Mouse (Mus musculus) ES-E14 (cell line): ENCODE results near the gene Fkbp8.

ENCODE experiments used
- CHD2 ChIP-seq: IDR thresholded peaks from 2 replicates; pipeline ENCODE4 v1.6.1; 2014; ENCODE audit warnings: mild to moderate bottlenecking, low read depth, low read length, inconsistent platforms
- MAFK ChIP-seq: IDR thresholded peaks from 2 replicates; pipeline ENCODE4 v1.6.1; 2014; ENCODE audit warnings: mild to moderate bottlenecking, low read depth, low read length, inconsistent platforms; ENCODE audit not compliant: insufficient read depth
- ZC3H11A ChIP-seq: IDR thresholded peaks from 2 replicates; pipeline ENCODE4 v1.6.1; 2012; ENCODE audit warnings: low read depth, mild to moderate bottlenecking, inconsistent platforms, low read length, borderline replicate concordance
- ZNF384 ChIP-seq: IDR thresholded peaks from 2 replicates; pipeline ENCODE4 v1.6.1; 2012; ENCODE audit warnings: low read depth, low read length, inconsistent platforms

GRCm38 (mm10) chr8:70560096-70560495, 32.6 kb downstream of the Fkbp8 start:
- TF ChIP-seq CHD2 (no peak), MAFK (no peak), ZC3H11A (no peak), ZNF384 (no peak)
